Mouse (Mus musculus): Measurements from ENCODE around the gene Babam2. TPM values are rescaled to one million over a fixed set of nuclear protein-coding genes. Genes with fewer than 3 reads are reported as not detected.

Babam2 gene
- polyA plus RNA-seq, 1 experiment = 52.8 TPM

GRCm38 (mm10) chr5:31950532-31950931 lies 253.0 kb downstream of the Babam2 start:
- Histone ChIP-seq H3K27ac (ENCODE audit: insufficient read depth, low read length) (no peak overlapping the region), H3K4me3 (ENCODE audit: insufficient read depth, low read length) (no peak overlapping the region), H3K4me1 (ENCODE audit: control insufficient read depth, insufficient read depth, low read length) (no peaks in the 10 kb centered on the region; the same call in 1 of the 2 replicates)
- TF ChIP-seq CTCF (IDR thresholded peaks at IDR 0.05; ENCODE audit: extremely low read depth, insufficient read depth, low read length) (no peak), POLR2A (IDR thresholded peaks at IDR 0.05; ENCODE audit: extremely low read depth, insufficient read depth, low read length) (no peak)

- H3K4me1 ChIP-seq (ENCODE audit: control insufficient read depth, insufficient read depth, low read length) = peaks cover 2% of the 10 kb centered on the region
- TF ChIP-seq CTCF (IDR thresholded peaks at IDR 0.05; ENCODE audit: extremely low read depth, insufficient read depth, low read length) (no peak), POLR2A (IDR thresholded peaks at IDR 0.05; ENCODE audit: extremely low read depth, insufficient read depth, low read length) (no peak)
- no peak overlapping the region for H3K27ac ChIP-seq (ENCODE audit: insufficient read depth, low read length)
- no peak overlapping the region for H3K4me3 ChIP-seq (ENCODE audit: insufficient read depth, low read length)
Observed at GRCm38 (mm10) chr5:31955184-31955583, 257.7 kb downstream of the Babam2 start.

DNA sequence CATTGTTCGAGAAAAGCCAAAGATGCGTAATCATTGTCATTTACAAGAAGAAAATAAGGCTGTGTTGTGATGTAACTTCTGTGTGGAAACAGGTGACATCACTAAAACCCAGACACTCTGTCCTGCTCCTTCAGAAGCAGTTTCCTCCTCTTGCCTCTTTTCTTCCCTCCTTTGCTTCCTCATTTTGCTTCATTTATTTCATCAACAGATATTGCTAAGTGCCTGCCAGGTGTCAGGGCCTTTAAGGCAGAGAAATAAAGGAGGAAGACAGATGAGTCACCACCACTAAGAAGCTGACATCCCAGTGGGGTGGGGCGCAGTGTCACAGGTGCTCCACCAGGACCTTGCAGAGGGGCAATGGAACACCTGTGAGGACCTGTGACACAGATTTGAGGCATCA lies 258.9 kb downstream of the Babam2 start:
- peaks cover 2% of the 10 kb centered on the region for H3K4me1 ChIP-seq (ENCODE audit: control insufficient read depth, insufficient read depth, low read length)
- H3K27ac ChIP-seq (ENCODE audit: insufficient read depth, low read length) = no peak overlapping the region
- H3K4me3 ChIP-seq (ENCODE audit: insufficient read depth, low read length) = no peak overlapping the region
- TF ChIP-seq CTCF (IDR thresholded peaks at IDR 0.05; ENCODE audit: extremely low read depth, insufficient read depth, low read length) = no peak
- TF ChIP-seq POLR2A (IDR thresholded peaks at IDR 0.05; ENCODE audit: extremely low read depth, insufficient read depth, low read length) = no peak

- no peak overlapping the region for H3K4me3 ChIP-seq (ENCODE audit: insufficient read depth, low read length)
- H3K27ac ChIP-seq (ENCODE audit: insufficient read depth, low read length) = no peak overlapping the region
- TF ChIP-seq POLR2A (IDR thresholded peaks at IDR 0.05; ENCODE audit: extremely low read depth, insufficient read depth, low read length) (no peak), CTCF (IDR thresholded peaks at IDR 0.05; ENCODE audit: extremely low read depth, insufficient read depth, low read length) (no peak)
- H3K4me1 ChIP-seq (ENCODE audit: control insufficient read depth, insufficient read depth, low read length) = peaks cover 2% of the 10 kb centered on the region
Observed at GRCm38 (mm10) chr5:31959886-31960285, 262.4 kb downstream of the Babam2 start.

DNA sequence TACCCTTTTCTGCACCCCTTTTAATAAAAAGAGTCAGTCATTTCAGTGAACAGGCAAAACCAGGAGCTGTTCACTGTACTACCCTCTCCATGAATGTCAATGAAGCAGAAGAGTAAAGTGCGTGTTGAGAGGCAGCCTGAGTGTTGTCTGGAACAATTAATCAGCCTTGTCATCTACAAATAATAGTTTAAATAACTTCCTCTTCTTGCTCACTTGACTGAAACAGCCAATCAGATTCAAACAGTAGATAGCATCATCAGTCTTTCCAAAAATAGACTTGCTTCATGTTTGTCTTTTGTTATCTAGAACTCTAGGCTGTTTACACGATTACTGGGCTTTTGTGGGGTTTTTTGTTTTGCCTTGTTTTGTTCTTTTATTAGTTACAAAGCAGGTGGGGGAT lies 263.9 kb downstream of the Babam2 start:
- TF ChIP-seq POLR2A (IDR thresholded peaks at IDR 0.05; ENCODE audit: extremely low read depth, insufficient read depth, low read length) (no peak), CTCF (IDR thresholded peaks at IDR 0.05; ENCODE audit: extremely low read depth, insufficient read depth, low read length) (no peak)
- Histone ChIP-seq H3K4me3 (ENCODE audit: insufficient read depth, low read length) (no peak overlapping the region), H3K4me1 (ENCODE audit: control insufficient read depth, insufficient read depth, low read length) (peaks cover 2% of the 10 kb centered on the region), H3K27ac (ENCODE audit: insufficient read depth, low read length) (no peak overlapping the region)

DNA sequence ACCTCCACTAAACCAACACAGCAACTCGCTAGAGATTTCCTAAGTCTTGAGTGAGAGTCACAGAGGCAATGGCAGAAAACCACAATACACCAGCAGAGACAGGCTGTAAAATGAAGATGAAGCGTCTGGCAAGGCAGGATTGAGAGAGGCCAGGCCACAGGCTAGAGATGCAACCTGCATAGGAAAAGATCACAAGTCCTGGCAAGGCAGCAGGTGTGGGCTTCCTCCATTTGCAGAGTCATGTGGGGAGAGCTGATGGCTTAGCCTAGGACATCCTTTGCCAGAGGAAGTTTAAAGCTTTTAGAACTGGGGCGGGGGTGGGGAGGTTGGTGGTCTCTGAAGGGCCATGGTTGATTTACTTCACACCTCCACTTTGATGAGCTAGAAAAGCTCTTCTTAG lies 264.9 kb downstream of the Babam2 start:
- no peak overlapping the region for H3K27ac ChIP-seq (ENCODE audit: insufficient read depth, low read length)
- peaks cover 2% of the 10 kb centered on the region for H3K4me1 ChIP-seq (ENCODE audit: control insufficient read depth, insufficient read depth, low read length)
- H3K4me3 ChIP-seq (ENCODE audit: insufficient read depth, low read length) = no peak overlapping the region
- TF ChIP-seq POLR2A (IDR thresholded peaks at IDR 0.05; ENCODE audit: extremely low read depth, insufficient read depth, low read length) (no peak), CTCF (IDR thresholded peaks at IDR 0.05; ENCODE audit: extremely low read depth, insufficient read depth, low read length) (no peak)

- TF ChIP-seq POLR2A (IDR thresholded peaks at IDR 0.05; ENCODE audit: extremely low read depth, insufficient read depth, low read length) (no peak), CTCF (IDR thresholded peaks at IDR 0.05; ENCODE audit: extremely low read depth, insufficient read depth, low read length) (no peak)
- Histone ChIP-seq H3K4me3 (ENCODE audit: insufficient read depth, low read length) (no peak overlapping the region), H3K27ac (ENCODE audit: insufficient read depth, low read length) (no peak overlapping the region), H3K4me1 (ENCODE audit: control insufficient read depth, insufficient read depth, low read length) (peaks cover 2% of the 10 kb centered on the region)
Observed at GRCm38 (mm10) chr5:31963352-31963751, 265.9 kb downstream of the Babam2 start.

DNA sequence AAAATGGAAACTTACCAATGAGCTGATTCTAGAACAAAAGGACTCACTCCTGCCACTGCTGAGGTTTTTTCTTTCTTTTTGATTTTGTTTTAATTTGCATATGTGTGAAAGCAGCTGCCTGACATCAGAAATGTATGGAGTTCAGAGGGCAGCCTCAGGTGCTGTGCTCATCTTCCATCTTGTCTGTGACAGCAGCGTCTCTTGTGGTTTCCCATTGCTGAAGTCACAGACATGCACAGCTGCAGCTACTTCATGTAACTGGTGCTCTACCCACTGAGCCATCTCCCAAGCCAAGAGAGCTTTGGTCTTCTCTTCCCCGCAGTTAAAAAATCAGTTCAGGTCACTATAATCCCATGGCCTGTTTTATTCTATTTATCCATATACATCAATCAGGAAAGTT lies 266.4 kb downstream of the Babam2 start:
- Histone ChIP-seq H3K4me3 (ENCODE audit: insufficient read depth, low read length) (no peak overlapping the region), H3K27ac (ENCODE audit: insufficient read depth, low read length) (no peak overlapping the region), H3K4me1 (ENCODE audit: control insufficient read depth, insufficient read depth, low read length) (peaks cover 2% of the 10 kb centered on the region)
- TF ChIP-seq CTCF (IDR thresholded peaks at IDR 0.05; ENCODE audit: extremely low read depth, insufficient read depth, low read length) (no peak), POLR2A (IDR thresholded peaks at IDR 0.05; ENCODE audit: extremely low read depth, insufficient read depth, low read length) (no peak)

DNA sequence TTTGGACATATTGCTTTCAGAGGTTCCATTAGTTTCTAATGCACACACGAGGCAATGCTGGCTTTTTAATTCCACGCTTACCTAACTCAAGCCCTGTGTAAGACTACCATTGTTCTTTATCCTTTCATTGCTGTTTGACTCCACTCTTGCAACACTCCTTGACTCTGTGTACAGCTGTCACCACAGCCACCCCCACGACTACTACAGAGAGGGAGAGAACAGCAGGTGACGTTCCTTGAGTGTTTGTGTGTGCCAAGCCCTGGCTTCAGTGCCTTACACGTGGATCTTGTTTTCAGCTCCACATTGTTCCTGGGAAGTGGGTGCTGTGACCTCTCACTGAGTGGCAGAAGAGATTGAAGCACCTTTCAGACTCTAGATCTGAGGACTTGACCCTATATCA lies 269.3 kb downstream of the Babam2 start:
- Histone ChIP-seq H3K4me1 (ENCODE audit: control insufficient read depth, insufficient read depth, low read length) (no peaks in the 10 kb centered on the region), H3K4me3 (ENCODE audit: insufficient read depth, low read length) (no peak overlapping the region), H3K27ac (ENCODE audit: insufficient read depth, low read length) (no peak overlapping the region)
- TF ChIP-seq CTCF (IDR thresholded peaks at IDR 0.05; ENCODE audit: extremely low read depth, insufficient read depth, low read length) (no peak), POLR2A (IDR thresholded peaks at IDR 0.05; ENCODE audit: extremely low read depth, insufficient read depth, low read length) (no peak)

GRCm38 (mm10) chr5:31967526-31967925 lies 270.0 kb downstream of the Babam2 start:
- no peak overlapping the region for H3K27ac ChIP-seq (ENCODE audit: insufficient read depth, low read length)

More at GRCm38 (mm10) chr5:31967526-31967925, 270.0 kb downstream of the Babam2 start:
- TF ChIP-seq CTCF (IDR thresholded peaks at IDR 0.05; ENCODE audit: extremely low read depth, insufficient read depth, low read length) = no peak
- no peak overlapping the region for H3K4me3 ChIP-seq (ENCODE audit: insufficient read depth, low read length)
- H3K4me1 ChIP-seq (ENCODE audit: control insufficient read depth, insufficient read depth, low read length) = no peaks in the 10 kb centered on the region
